Mouse (Mus musculus) kidney, adult 2 months (tissue): ENCODE measurements around the gene Cnr2.

Experiments
- CTCF ChIP-seq: fragments of 200-500 bp; conservative IDR thresholded peaks from 2 replicates; pipeline ENCODE4 v1.5.1; 2011; ENCODE audit warnings: low read depth, mild to moderate bottlenecking, control low read depth, low read length, moderate library complexity, mixed read lengths; ENCODE audit not compliant: insufficient read depth, insufficient read length
- POLR2A ChIP-seq: fragments of 200-500 bp; IDR thresholded peaks from one replicate; pipeline ENCODE4 v1.6.1; 2011; ENCODE audit warnings: low read depth, low read length, control low read depth

- TF ChIP-seq POLR2A (no peak), CTCF (no peak)
Observed at GRCm38 (mm10) chr4:135934708-135935500, 39.7 kb downstream of the Cnr2 start.
